24 mouse cellular contexts compared by ENCODE assay signal in genomic region chr2:28859303-28859702, GRCm38 (mm10). TPM values are rescaled to one million over a fixed set of nuclear protein-coding genes. Genes with fewer than 3 reads are reported as not detected.
DNase-seq lines count a peak whose midpoint lies in the region; ATAC-seq and TF ChIP-seq lines count a peak whose summit lies in the region.
"Had no signal": no experiment of that assay in that cellular context is flagged by ENCODE, and none has a peak within 500 bp of the region (broad histone marks: within the 10 kb centered on the region; RNA-seq: fewer than 3 reads in every experiment).

No protein-coding gene starts in this region.

- ATAC-seq in G1E (ENCODE audit: extremely low read depth, insufficient number of reproducible peaks, low FRiP score, poor library complexity, severe bottlenecking): peak; percentile 57
- ATAC-seq: activated CD4-positive, CD25-positive, alpha-beta regulatory T cell, adult 4 months; CD4-positive, CD25-positive, alpha-beta regulatory T cell, adult 4 months; Patski had no signal

- DNase-seq in 416B (ENCODE audit: low read depth): peak; percentile 9
- peak; percentile 20 for DNase-seq in G1E (ENCODE audit: low spot score)
- DNase-seq in MEL (ENCODE audit: low read depth, low spot score): peak; percentile 39
- DNase-seq in kidney, postnatal 4 days: no peak
- DNase-seq in cerebellum, adult 11-12 months: no peak
- DNase-seq in testis, postnatal 14 days (ENCODE audit: low spot score): no peak
- DNase-seq: adrenal gland, adult 2 months; adrenal gland, adult 8-10 months; adrenal gland, postnatal 10 days; adrenal gland, postnatal 14 days; adrenal gland, postnatal 25 days; adrenal gland, postnatal 36 days; B cell, adult 2 months; cerebellum, adult 11 months; cerebellum, adult 18-20 months; cerebellum, adult 2 months; cerebellum, adult 8-10 months; cerebellum, adult 9-10 months; cerebellum, adult 9-11 months had no signal

- H3K27me3 ChIP-seq in G1E (ENCODE audit: insufficient read depth, low read length): no peaks in the 10 kb centered on the region
- H3K27me3 ChIP-seq in MEL (ENCODE audit: control insufficient read depth in 1 of 2, insufficient read depth in 2 of 2, low read length in 2 of 2): no peaks in the 10 kb centered on the region
- H3K27me3 ChIP-seq: CH12.LX, Patski had no signal

- H3K4me1 ChIP-seq in G1E (ENCODE audit: insufficient read depth, low read depth, low read length) (peaks cover 55% of the 10 kb centered on the region), MEL (ENCODE audit: control insufficient read depth in 1 of 2, insufficient read depth in 2 of 2, low read length in 2 of 2) (no peaks in the 10 kb centered on the region; a peak in 1 of 4 replicates)

- no peaks in the 10 kb centered on the region for H3K9me3 ChIP-seq in G1E (replicated peaks)
- no peaks in the 10 kb centered on the region for H3K9me3 ChIP-seq in MEL (replicated peaks; ENCODE audit: insufficient read depth, low read length)

- peaks cover 91% of the 10 kb centered on the region for H3K36me3 ChIP-seq in G1E (replicated peaks)
- H3K36me3 ChIP-seq in MEL (ENCODE audit: control insufficient read depth in 1 of 2, insufficient read depth in 2 of 2, low read length in 2 of 2): peaks cover 2 to 17% of the 10 kb centered on the region in 2 experiments; a peak in 3 of 4 replicates

- no peak for TF ChIP-seq CTCF in G1E (IDR thresholded peaks at IDR 0.05; ENCODE audit: low read depth, low read length)
- TF ChIP-seq CTCF in MEL (IDR thresholded peaks at IDR 0.05 in 2 of 3, conservative IDR thresholded peaks at IDR 0.05 in 1 of 3; ENCODE audit: control insufficient read depth in 1 of 3, insufficient read depth in 1 of 3, low read depth in 2 of 3, low read length in 3 of 3, poor library complexity in 1 of 3, severe bottlenecking in 1 of 3): no peak

- H3K27ac ChIP-seq in MEL (ENCODE audit: control insufficient read depth, low read depth, low read length): no peak overlapping the region

- TF ChIP-seq EP300 in MEL (IDR thresholded peaks at IDR 0.05; ENCODE audit: low read depth in 1 of 2, low read length in 2 of 2): no peak; a peak in 2 of 4 replicates

- no peaks in the 10 kb centered on the region for H3K79me2 ChIP-seq in MEL (ENCODE audit: control insufficient read depth, insufficient read depth, low read length, poor library complexity)

- H3K4me3 ChIP-seq in G1E (ENCODE audit: low read depth, low read length) (no peak overlapping the region; the same call in 1 of the 2 replicates), MEL (ENCODE audit: control insufficient read depth in 1 of 2, insufficient read depth in 1 of 2, low read depth in 2 of 2, low read length in 2 of 2) (no peak overlapping the region)

- no peak for TF ChIP-seq POLR2A in MEL (IDR thresholded peaks at IDR 0.05; ENCODE audit: control insufficient read depth in 1 of 2, insufficient read depth in 1 of 2, low read depth in 1 of 2, low read length in 2 of 2, poor library complexity in 1 of 2)

- TF ChIP-seq RAD21 in MEL (IDR thresholded peaks at IDR 0.05; ENCODE audit: low read depth, low read length): no peak

- H3K9ac ChIP-seq in MEL (ENCODE audit: control insufficient read depth, low read depth, low read length, poor library complexity, severe bottlenecking): no peak overlapping the region

TF ChIP-seq in MEL, 35 proteins besides CTCF, POLR2A, EP300 and RAD21:
- TF ChIP-seq ZC3H11A (IDR thresholded peaks at IDR 0.05; ENCODE audit: low read depth, low read length) (no peak), UBTF (IDR thresholded peaks at IDR 0.05; ENCODE audit: borderline replicate concordance, insufficient read depth, low read depth, low read length) (no peak), MXI1 (IDR thresholded peaks at IDR 0.05; ENCODE audit: low read depth, low read length) (peak; percentile 55; the same call in 1 of the 2 replicates), JUND (IDR thresholded peaks at IDR 0.05; ENCODE audit: low read depth, low read length) (no peak), ZKSCAN1 (IDR thresholded peaks at IDR 0.05; ENCODE audit: low read depth, low read length) (no peak), TAL1 (IDR thresholded peaks at IDR 0.05; ENCODE audit: low read length) (no peak), TBP (IDR thresholded peaks at IDR 0.05; ENCODE audit: low read depth, low read length) (no peak), CHD1 (IDR thresholded peaks at IDR 0.05; ENCODE audit: low read depth, low read length) (no peak), ETS1 (IDR thresholded peaks at IDR 0.05; ENCODE audit: low read depth, low read length) (peak; percentile 67), ELF1 (IDR thresholded peaks at IDR 0.05; ENCODE audit: low read depth, low read length) (no peak), HCFC1 (IDR thresholded peaks at IDR 0.05; ENCODE audit: low read depth, low read length) (no peak), POLR2AphosphoS2 (IDR thresholded peaks at IDR 0.05; ENCODE audit: low read length) (no peak), BHLHE40 (IDR thresholded peaks at IDR 0.05; ENCODE audit: borderline replicate concordance, low read depth, low read length) (no peak), TCF12 (IDR thresholded peaks at IDR 0.05; ENCODE audit: low read depth, low read length) (peak; percentile 34; the same call in 1 of the 2 replicates), SMC3 (IDR thresholded peaks at IDR 0.05; ENCODE audit: low read depth, low read length) (no peak), MAZ (IDR thresholded peaks at IDR 0.05; ENCODE audit: low read depth, low read length) (no peak), NRF1 (IDR thresholded peaks at IDR 0.05; ENCODE audit: insufficient read depth, low read depth, low read length, poor library complexity, severe bottlenecking) (no peak), ZMIZ1 (IDR thresholded peaks at IDR 0.05; ENCODE audit: low read depth, low read length) (no peak), MAX (IDR thresholded peaks at IDR 0.05; ENCODE audit: low read length) (no peak), E2F4 (IDR thresholded peaks at IDR 0.05; ENCODE audit: borderline replicate concordance, low read depth, low read length) (no peak), USF1 (IDR thresholded peaks at IDR 0.05; ENCODE audit: low read depth, low read length) (no peak), KAT2A (conservative IDR thresholded peaks at IDR 0.05; ENCODE audit: low read depth, low read length) (no peak), POLR2AphosphoS5 (IDR thresholded peaks at IDR 0.05; ENCODE audit: borderline replicate concordance, low read depth, low read length) (no peak), RCOR1 (IDR thresholded peaks at IDR 0.05; ENCODE audit: low read depth, low read length) (no peak), GATA1 (IDR thresholded peaks at IDR 0.05; ENCODE audit: low read depth, low read length) (peak; percentile 47; the same call in 1 of the 2 replicates), MYC (IDR thresholded peaks at IDR 0.05; ENCODE audit: low read depth, low read length) (no peak), MEF2A (IDR thresholded peaks at IDR 0.05; ENCODE audit: extremely low read depth, insufficient replicate concordance, low read depth, low read length, poor library complexity, severe bottlenecking) (no peak), MAFK (IDR thresholded peaks at IDR 0.05; ENCODE audit: borderline replicate concordance, low read depth, low read length) (no peak)

RNA-seq across cellular contexts. Expression of gene Ddx31, which starts 19.1 kb away (rescaled TPM):
- 8.4 and 17.1 TPM in 2 replicates for total RNA-seq in G1E (2014; fragmentation: Nextera tagmentation)
- total RNA-seq in G1E (2017): 13.0 and 15.9 TPM in 2 replicates
- 5.0 and 5.2 TPM in 2 replicates for polyA plus RNA-seq in G1E (2012)
- total RNA-seq in MEL (2012; rRNA removed): 22.8 and 26.0 TPM in 2 replicates
- 10 to 100 TPM in 1 of 2 experiments, not detected in 1; 20.9 TPM for polyA plus RNA-seq in MEL (2012; ENCODE audit: insufficient read depth in 1 of 2, insufficient read length in 2 of 2, low read depth in 1 of 2, low replicate concordance in 2 of 2, missing spikeins in 1 of 2)

RNA-seq across cellular contexts. Expression of gene Gtf3c4, which starts 19.1 kb away (rescaled TPM):
- total RNA-seq in G1E (2014; fragmentation: Nextera tagmentation) (26.0 and 27.6 TPM in 2 replicates), G1E (2017) (22.0 and 25.0 TPM in 2 replicates), MEL (2012; rRNA removed) (34.7 and 37.4 TPM in 2 replicates)
- polyA plus RNA-seq in G1E (2012) (37.6 and 38.3 TPM in 2 replicates), MEL (2012; ENCODE audit: insufficient read depth in 1 of 2, insufficient read length in 2 of 2, low read depth in 1 of 2, low replicate concordance in 2 of 2, missing spikeins in 1 of 2) (10 to 100 TPM in 1 of 2 experiments, not detected in 1; 28.3 TPM)

RNA-seq across cellular contexts. Expression of gene Barhl1, which starts 57.2 kb away (rescaled TPM):
- total RNA-seq in G1E (2014; fragmentation: Nextera tagmentation) (not detected in 2 replicates), G1E (2017) (0.11 TPM in 1 of 2 replicates, not detected in the other), MEL (2012; rRNA removed) (0.10 and 0.15 TPM in 2 replicates)
- polyA plus RNA-seq in G1E (2012) (0.07 TPM in 1 of 2 replicates, not detected in the other), MEL (2012; ENCODE audit: insufficient read depth in 1 of 2, insufficient read length in 2 of 2, low read depth in 1 of 2, low replicate concordance in 2 of 2, missing spikeins in 1 of 2) (under 1 TPM in 1 of 2 experiments, not detected in 1; 0.47 TPM)
- total RNA-seq: adrenal gland, adult 18-20 months; adrenal gland, adult 2 months; adrenal gland, adult 8-10 months; adrenal gland, postnatal 14 days; adrenal gland, postnatal 25 days; adrenal gland, postnatal 36 days; CH12.LX had no signal
- polyA plus RNA-seq: activated CD4-positive, CD25-positive, alpha-beta regulatory T cell, adult 4 months; CD4-positive, CD25-positive, alpha-beta regulatory T cell, adult 4 months had no signal

Comparison
In these comparisons a context has a peak if more than half of its experiments do, and no peak if none do; other contexts are left out.
1. DNase-seq: peak in 416B (single experiment), G1E (single experiment) and MEL (single experiment); none in kidney, postnatal 4 days (0 of 2), cerebellum, adult 11-12 months (single experiment) and testis, postnatal 14 days (single experiment).